ENCODE assay signal across 8 mouse cellular contexts in genomic region chr3:51915415-51915814, GRCm38 (mm10).
A peak's percentile ranks its signal among the peaks of the same experiment; 100 is the strongest.
DNase-seq lines count a peak whose midpoint lies in the region; ATAC-seq and TF ChIP-seq lines count a peak whose summit lies in the region.

No protein-coding gene starts in this region.

- WGBS in hindbrain, embryonic 10.5 days = 76% methylated on average over 1 of the region's 1 CpGs
- 86% methylated on average over 1 of the region's 1 CpGs for WGBS in hindbrain, embryonic 12.5 days
- WGBS in midbrain, postnatal 0 days = 74% methylated on average over 1 of the region's 1 CpGs
- WGBS in midbrain, embryonic 13.5 days = 93% methylated on average over 1 of the region's 1 CpGs
- whole genome bisulfite sequencing in intestine, embryonic 15.5 days = 56% methylated on average over 1 of the region's 1 CpGs
- WGBS in stomach, postnatal 0 days = 63% methylated on average over 1 of the region's 1 CpGs

- no peaks in the 10 kb centered on the region for H3K27me3 ChIP-seq in hindbrain, embryonic 10.5 days (ENCODE audit: insufficient read depth, poor library complexity, severe bottlenecking)
- no peaks in the 10 kb centered on the region for H3K27me3 ChIP-seq in hindbrain, embryonic 12.5 days
- H3K27me3 ChIP-seq in midbrain, postnatal 0 days (ENCODE audit: insufficient read depth, low read length) = no peaks in the 10 kb centered on the region
- H3K27me3 ChIP-seq in midbrain, embryonic 13.5 days = no peaks in the 10 kb centered on the region
- H3K27me3 ChIP-seq in intestine, embryonic 15.5 days (replicated peaks) = no peaks in the 10 kb centered on the region
- H3K27me3 ChIP-seq in stomach, postnatal 0 days (ENCODE audit: control insufficient read depth, insufficient read depth, low read length) = no peaks in the 10 kb centered on the region

- TF ChIP-seq CTCF in midbrain, postnatal 0 days (IDR thresholded peaks at IDR 0.05) = no peak
- no peak for TF ChIP-seq CTCF in stomach, postnatal 0 days (IDR thresholded peaks at IDR 0.05; ENCODE audit: low read depth)

- peak overlapping the region; percentile 59 for H3K27ac ChIP-seq in hindbrain, embryonic 10.5 days
- H3K27ac ChIP-seq in hindbrain, embryonic 12.5 days = no peak overlapping the region
- peak overlapping the region; percentile 44 for H3K27ac ChIP-seq in midbrain, postnatal 0 days (ENCODE audit: low read depth, low read length)
- H3K27ac ChIP-seq in midbrain, embryonic 13.5 days = no peak overlapping the region
- H3K27ac ChIP-seq in intestine, embryonic 15.5 days = peak overlapping the region; percentile 92
- peak overlapping the region; percentile 89 for H3K27ac ChIP-seq in stomach, postnatal 0 days (replicated peaks)

- no peak overlapping the region for H3K9ac ChIP-seq in hindbrain, embryonic 12.5 days
- H3K9ac ChIP-seq in midbrain, postnatal 0 days (replicated peaks; ENCODE audit: low read length, poor library complexity, severe bottlenecking) = no peak overlapping the region
- no peak overlapping the region for H3K9ac ChIP-seq in midbrain, embryonic 13.5 days (replicated peaks)
- H3K9ac ChIP-seq in intestine, embryonic 15.5 days = no peak overlapping the region
- no peak overlapping the region for H3K9ac ChIP-seq in stomach, postnatal 0 days (ENCODE audit: low read length)

- 0 out of 2 replicates have a peak, but pooled peaks cover 6% of the 10 kb centered on the region for H3K9me3 ChIP-seq in hindbrain, embryonic 10.5 days
- H3K9me3 ChIP-seq in hindbrain, embryonic 12.5 days (replicated peaks) = 0 out of 2 replicates have a peak, but pooled peaks cover 3% of the 10 kb centered on the region
- no peaks in the 10 kb centered on the region for H3K9me3 ChIP-seq in midbrain, postnatal 0 days (ENCODE audit: low read length)
- H3K9me3 ChIP-seq in midbrain, embryonic 13.5 days = no peaks in the 10 kb centered on the region; the same call in 1 of the 2 replicates
- no peaks in the 10 kb centered on the region for H3K9me3 ChIP-seq in intestine, embryonic 15.5 days
- H3K9me3 ChIP-seq in stomach, postnatal 0 days (ENCODE audit: control insufficient read depth, low read length) = no peaks in the 10 kb centered on the region

- H3K36me3 ChIP-seq in hindbrain, embryonic 10.5 days = no peaks in the 10 kb centered on the region; the same call in 1 of the 2 replicates
- H3K36me3 ChIP-seq in hindbrain, embryonic 12.5 days = no peaks in the 10 kb centered on the region
- no peaks in the 10 kb centered on the region for H3K36me3 ChIP-seq in midbrain, postnatal 0 days (ENCODE audit: insufficient read depth, low read length)
- no peaks in the 10 kb centered on the region for H3K36me3 ChIP-seq in midbrain, embryonic 13.5 days
- H3K36me3 ChIP-seq in intestine, embryonic 15.5 days = no peaks in the 10 kb centered on the region
- no peaks in the 10 kb centered on the region for H3K36me3 ChIP-seq in stomach, postnatal 0 days (ENCODE audit: control insufficient read depth, insufficient read depth, low read length)

- no peak overlapping the region for H3K4me3 ChIP-seq in hindbrain, embryonic 10.5 days
- no peak overlapping the region for H3K4me3 ChIP-seq in hindbrain, embryonic 12.5 days
- no peak overlapping the region for H3K4me3 ChIP-seq in midbrain, postnatal 0 days (ENCODE audit: low read depth, low read length)
- H3K4me3 ChIP-seq in midbrain, embryonic 13.5 days (replicated peaks) = no peak overlapping the region
- no peak overlapping the region for H3K4me3 ChIP-seq in intestine, embryonic 15.5 days (replicated peaks)
- H3K4me3 ChIP-seq in stomach, postnatal 0 days (ENCODE audit: low read depth, low read length) = no peak overlapping the region

- H3K4me2 ChIP-seq in hindbrain, embryonic 12.5 days (replicated peaks) = no peak overlapping the region
- no peak overlapping the region for H3K4me2 ChIP-seq in midbrain, postnatal 0 days (ENCODE audit: low read depth, low read length, poor library complexity, severe bottlenecking)
- no peak overlapping the region for H3K4me2 ChIP-seq in midbrain, embryonic 13.5 days (replicated peaks)
- peak overlapping the region; percentile 47; the same call in 1 of the 2 replicates for H3K4me2 ChIP-seq in intestine, embryonic 15.5 days (replicated peaks)
- peak overlapping the region; percentile 24; the same call in 1 of the 2 replicates for H3K4me2 ChIP-seq in stomach, postnatal 0 days (replicated peaks; ENCODE audit: low read depth)

- no peak for TF ChIP-seq EP300 in stomach, postnatal 0 days (optimal IDR thresholded peaks at IDR 0.05)

- ATAC-seq in hindbrain, embryonic 12.5 days (ENCODE audit: low FRiP score) = no peak
- ATAC-seq in midbrain, postnatal 0 days (ENCODE audit: low FRiP score) = no peak
- ATAC-seq in midbrain, embryonic 13.5 days = no peak
- no peak for ATAC-seq in intestine, embryonic 15.5 days
- no peak for ATAC-seq in stomach, postnatal 0 days (ENCODE audit: low FRiP score, low TSS enrichment)

- H3K4me1 ChIP-seq in hindbrain, embryonic 10.5 days (replicated peaks) = peaks cover 34% of the 10 kb centered on the region
- H3K4me1 ChIP-seq in hindbrain, embryonic 12.5 days = peaks cover 21% of the 10 kb centered on the region
- H3K4me1 ChIP-seq in midbrain, postnatal 0 days (ENCODE audit: insufficient read depth, low read length) = 0 out of 2 replicates have a peak, but pooled peaks cover 3% of the 10 kb centered on the region
- peaks cover 27% of the 10 kb centered on the region for H3K4me1 ChIP-seq in midbrain, embryonic 13.5 days (replicated peaks)
- peaks cover 34% of the 10 kb centered on the region for H3K4me1 ChIP-seq in intestine, embryonic 15.5 days (replicated peaks)
- H3K4me1 ChIP-seq in stomach, postnatal 0 days (replicated peaks; ENCODE audit: control insufficient read depth, insufficient read depth) = peaks cover 7% of the 10 kb centered on the region

- DNase-seq in hindbrain, embryonic 10.5 days (ENCODE audit: low spot score) = no peak
- no peak for DNase-seq in midbrain, postnatal 0 days (ENCODE audit: low spot score)
- no peak for DNase-seq in stomach, postnatal 0 days (ENCODE audit: low spot score)
- no peak for DNase-seq in ovary, adult 18-20 months (ENCODE audit: low spot score)
- DNase-seq in adrenal gland, adult 2 months = no peak

Comparison
In these comparisons a context has a peak if more than half of its experiments do, and no peak if none do; other contexts are left out.
1. H3K27ac ChIP-seq: peak in hindbrain, embryonic 10.5 days (single experiment), midbrain, postnatal 0 days (single experiment), intestine, embryonic 15.5 days (single experiment) and stomach, postnatal 0 days (single experiment); none in hindbrain, embryonic 12.5 days (single experiment) and midbrain, embryonic 13.5 days (single experiment).
2. H3K4me2 ChIP-seq: peak in intestine, embryonic 15.5 days (single experiment) and stomach, postnatal 0 days (single experiment); none in hindbrain, embryonic 12.5 days (single experiment), midbrain, postnatal 0 days (single experiment) and midbrain, embryonic 13.5 days (single experiment).